Mouse (Mus musculus): ENCODE data around the gene Fam160b1. TPM values are rescaled to one million over a fixed set of nuclear protein-coding genes. Genes with fewer than 3 reads are reported as not detected.
A peak's percentile ranks its signal among the peaks of the same experiment; 100 is the strongest.

The Fam160b1 gene
- polyA plus RNA-seq, 1 experiment = 14.4 TPM

DNA sequence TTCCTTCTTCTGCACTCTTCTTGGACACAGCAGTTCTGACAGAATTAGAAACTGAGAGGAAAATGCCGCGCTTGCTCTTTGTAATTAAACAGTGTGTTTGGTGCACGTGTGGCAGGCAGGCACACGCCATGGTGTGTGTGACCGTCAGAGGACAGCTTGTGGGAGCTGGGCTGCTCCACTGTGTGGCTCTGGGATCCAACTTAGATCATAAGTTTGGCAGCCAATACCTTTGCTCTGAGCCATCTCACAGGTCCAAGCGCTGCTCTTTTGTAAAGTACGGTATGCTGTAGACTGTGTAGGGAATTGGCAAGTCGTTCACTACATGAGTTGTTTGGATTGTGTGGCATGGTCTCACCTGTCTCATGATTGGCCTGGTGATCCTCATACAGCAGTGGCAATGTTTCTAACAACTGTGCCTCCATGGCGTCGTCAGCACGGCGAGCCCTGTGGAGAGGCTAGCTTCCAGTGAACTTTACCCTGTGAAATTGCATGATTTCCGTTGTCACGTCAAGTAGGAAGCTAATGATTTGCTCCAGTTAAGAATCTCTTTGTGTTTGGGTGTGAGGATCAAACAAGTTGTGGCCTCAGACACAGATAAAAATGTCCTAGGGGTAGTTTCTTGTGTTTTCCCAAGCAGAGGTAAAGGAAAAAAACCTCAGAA is 16.7 kb downstream of the Fam160b1 start:
- Histone ChIP-seq H3K4me1 (ENCODE audit: control insufficient read depth, insufficient read depth, low read length) (no peaks in the 10 kb centered on the region), H3K27ac (ENCODE audit: control insufficient read depth, insufficient read depth, low read depth, low read length, poor library complexity) (no peak overlapping the region), H3K4me3 (replicated peaks; ENCODE audit: control insufficient read depth, low read depth, low read length) (no peak overlapping the region)
- no peak for TF ChIP-seq POLR2A (IDR thresholded peaks at IDR 0.05; ENCODE audit: borderline replicate concordance, control insufficient read depth, low read depth, low read length)
- TF ChIP-seq CTCF (IDR thresholded peaks at IDR 0.05; ENCODE audit: control insufficient read depth, insufficient read depth, low read length) = no peak
- WGBS = 95% methylated on average over 14 of the region's 14 CpGs

DNA sequence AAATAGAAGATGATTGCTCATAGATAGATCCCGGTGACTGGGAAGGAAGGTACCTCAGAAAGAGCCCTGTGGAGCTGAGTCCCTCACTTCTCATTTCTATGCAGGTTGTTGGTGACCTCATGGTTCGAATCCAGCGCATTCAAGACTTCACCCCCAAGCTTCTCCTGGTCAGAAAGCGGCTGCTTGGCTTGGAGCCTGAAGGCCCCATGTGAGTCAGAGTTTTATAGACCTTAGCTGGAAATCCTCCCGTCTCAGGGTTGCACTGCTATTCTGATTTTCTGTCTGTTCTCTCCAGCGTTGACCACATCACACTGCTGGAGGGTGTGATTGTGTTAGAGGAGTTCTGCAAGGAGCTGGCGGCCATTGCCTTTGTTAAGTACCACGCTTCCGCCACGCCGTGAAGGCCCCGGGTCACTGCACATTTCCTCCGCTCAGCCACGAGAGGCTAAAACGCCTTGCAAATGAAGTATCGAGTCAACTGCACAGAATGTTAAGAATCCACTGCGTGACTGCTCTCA is 25.8 kb downstream of the Fam160b1 start:
- Histone ChIP-seq H3K27ac (ENCODE audit: control insufficient read depth, insufficient read depth, low read depth, low read length, poor library complexity) (no peak overlapping the region), H3K4me3 (replicated peaks; ENCODE audit: control insufficient read depth, low read depth, low read length) (no peak overlapping the region), H3K4me1 (ENCODE audit: control insufficient read depth, insufficient read depth, low read length) (no peaks in the 10 kb centered on the region)
- TF ChIP-seq CTCF (IDR thresholded peaks at IDR 0.05; ENCODE audit: control insufficient read depth, insufficient read depth, low read length) = no peak
- TF ChIP-seq POLR2A (IDR thresholded peaks at IDR 0.05; ENCODE audit: borderline replicate concordance, control insufficient read depth, low read depth, low read length) = no peak
- 91% methylated on average over 17 of the region's 17 CpGs for WGBS

DNA sequence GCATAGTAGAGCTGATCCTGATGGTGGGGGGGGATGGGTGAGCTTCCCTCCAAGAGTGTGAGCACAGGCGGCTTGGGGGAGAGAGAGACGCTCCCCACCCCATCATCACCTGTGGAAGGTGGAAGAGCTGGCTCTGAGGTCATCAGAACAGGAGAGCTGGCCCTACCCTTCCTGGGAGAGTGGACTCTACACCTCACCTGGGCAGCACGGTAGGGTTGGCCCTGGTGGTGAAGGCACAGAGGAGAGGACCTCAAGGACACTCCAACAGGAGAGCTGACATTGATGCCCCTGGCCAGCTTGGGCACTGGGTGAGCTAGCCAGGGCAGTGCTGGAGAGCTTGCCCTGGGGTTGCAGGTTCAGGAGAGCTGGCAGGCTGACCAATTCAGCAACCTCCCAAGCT is 31.1 kb downstream of the Fam160b1 start:
- TF ChIP-seq CTCF (IDR thresholded peaks at IDR 0.05; ENCODE audit: control insufficient read depth, insufficient read depth, low read length) = no peak
- no peak for TF ChIP-seq POLR2A (IDR thresholded peaks at IDR 0.05; ENCODE audit: borderline replicate concordance, control insufficient read depth, low read depth, low read length)
- H3K4me1 ChIP-seq (ENCODE audit: control insufficient read depth, insufficient read depth, low read length) = no peaks in the 10 kb centered on the region
- no peak overlapping the region for H3K4me3 ChIP-seq (replicated peaks; ENCODE audit: control insufficient read depth, low read depth, low read length)
- WGBS = 85% methylated on average over 3 of the region's 3 CpGs
- H3K27ac ChIP-seq (ENCODE audit: control insufficient read depth, insufficient read depth, low read depth, low read length, poor library complexity) = no peak overlapping the region

DNA sequence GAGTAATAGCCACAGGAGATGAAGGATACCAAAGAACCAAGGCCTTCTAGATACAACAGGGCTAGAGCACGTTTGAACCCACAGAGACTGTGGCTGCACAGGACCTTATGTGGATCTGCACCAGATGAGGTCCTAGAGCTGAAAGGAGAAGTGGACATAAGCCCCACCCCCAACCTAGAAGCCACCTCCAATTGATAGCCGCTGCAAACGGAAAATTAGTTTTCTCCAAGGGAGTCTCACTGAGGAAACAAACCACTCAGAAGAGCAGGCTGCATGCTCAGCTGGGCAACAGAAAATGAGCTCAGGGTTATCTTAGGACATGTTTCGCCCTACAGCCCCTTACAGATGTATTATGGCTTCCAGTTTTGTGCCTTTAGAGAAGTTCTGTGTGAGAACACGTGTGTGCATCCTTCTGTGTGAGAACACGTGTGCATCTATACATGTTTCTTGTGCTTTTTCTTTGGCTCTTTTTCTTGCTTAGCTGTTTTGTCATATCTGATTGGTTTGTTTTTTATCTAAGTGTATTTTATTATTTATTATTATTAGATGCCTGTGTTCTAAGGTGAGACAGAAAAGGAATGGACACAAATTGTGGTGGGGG is 33.0 kb downstream of the Fam160b1 start:
- Histone ChIP-seq H3K4me1 (ENCODE audit: control insufficient read depth, insufficient read depth, low read length) (no peaks in the 10 kb centered on the region), H3K4me3 (replicated peaks; ENCODE audit: control insufficient read depth, low read depth, low read length) (no peak overlapping the region), H3K27ac (ENCODE audit: control insufficient read depth, insufficient read depth, low read depth, low read length, poor library complexity) (no peak overlapping the region)
- TF ChIP-seq POLR2A (IDR thresholded peaks at IDR 0.05; ENCODE audit: borderline replicate concordance, control insufficient read depth, low read depth, low read length) = no peak
- TF ChIP-seq CTCF (IDR thresholded peaks at IDR 0.05; ENCODE audit: control insufficient read depth, insufficient read depth, low read length) = no peak
- WGBS = 19% methylated on average over 6 of the region's 6 CpGs

DNA sequence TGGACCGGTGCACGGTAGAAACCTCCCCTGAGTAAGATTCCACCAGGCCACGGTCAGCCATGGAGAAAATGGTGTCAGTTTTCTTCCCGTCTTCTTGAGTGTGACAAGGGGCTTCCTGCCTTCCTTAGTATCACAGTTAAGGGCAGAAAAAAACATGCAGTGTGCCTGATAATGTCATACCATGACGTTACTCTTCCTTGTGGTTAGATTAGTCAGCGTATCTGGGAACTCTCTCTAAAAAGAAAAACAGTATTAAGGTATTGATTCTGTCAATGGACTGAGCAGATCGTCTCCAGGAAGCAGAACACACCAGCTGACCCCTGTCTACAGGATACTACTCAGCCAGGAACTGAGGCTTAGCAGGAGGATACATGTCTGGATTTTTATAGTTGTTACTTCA is 36.1 kb downstream of the Fam160b1 start:
- Histone ChIP-seq H3K4me3 (replicated peaks; ENCODE audit: control insufficient read depth, low read depth, low read length) (no peak overlapping the region), H3K27ac (ENCODE audit: control insufficient read depth, insufficient read depth, low read depth, low read length, poor library complexity) (no peak overlapping the region), H3K4me1 (ENCODE audit: control insufficient read depth, insufficient read depth, low read length) (no peaks in the 10 kb centered on the region)
- 41% methylated on average over 7 of the region's 7 CpGs for WGBS
- TF ChIP-seq POLR2A (IDR thresholded peaks at IDR 0.05; ENCODE audit: borderline replicate concordance, control insufficient read depth, low read depth, low read length) (no peak), CTCF (IDR thresholded peaks at IDR 0.05; ENCODE audit: control insufficient read depth, insufficient read depth, low read length) (no peak)

DNA sequence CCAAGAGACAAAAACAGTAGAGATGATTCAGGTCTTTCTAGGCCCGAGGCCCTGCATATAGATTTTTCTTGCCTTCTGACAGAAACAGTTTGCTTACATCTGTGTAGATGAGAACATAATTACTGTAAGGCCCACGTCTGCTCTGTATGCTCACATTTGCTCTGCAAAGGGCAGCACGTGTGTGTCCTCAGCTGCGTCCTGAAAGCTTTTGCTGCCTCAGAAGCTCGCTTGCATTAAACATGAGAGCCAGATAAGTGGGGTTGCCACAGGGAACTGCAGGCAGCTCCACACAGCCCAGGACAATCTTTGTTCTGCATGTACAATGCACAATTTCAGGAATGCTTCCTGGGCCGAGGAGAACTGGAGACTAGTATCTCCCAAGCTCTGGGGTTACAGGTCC is 41.9 kb downstream of the Fam160b1 start:
- H3K27ac ChIP-seq (ENCODE audit: control insufficient read depth, insufficient read depth, low read depth, low read length, poor library complexity) = no peak overlapping the region
- no peak overlapping the region for H3K4me3 ChIP-seq (replicated peaks; ENCODE audit: control insufficient read depth, low read depth, low read length)
- no peaks in the 10 kb centered on the region for H3K4me1 ChIP-seq (ENCODE audit: control insufficient read depth, insufficient read depth, low read length)
- WGBS = 79% methylated on average over 6 of the region's 6 CpGs
- TF ChIP-seq CTCF (IDR thresholded peaks at IDR 0.05; ENCODE audit: control insufficient read depth, insufficient read depth, low read length) = no peak
- no peak for TF ChIP-seq POLR2A (IDR thresholded peaks at IDR 0.05; ENCODE audit: borderline replicate concordance, control insufficient read depth, low read depth, low read length)

DNA sequence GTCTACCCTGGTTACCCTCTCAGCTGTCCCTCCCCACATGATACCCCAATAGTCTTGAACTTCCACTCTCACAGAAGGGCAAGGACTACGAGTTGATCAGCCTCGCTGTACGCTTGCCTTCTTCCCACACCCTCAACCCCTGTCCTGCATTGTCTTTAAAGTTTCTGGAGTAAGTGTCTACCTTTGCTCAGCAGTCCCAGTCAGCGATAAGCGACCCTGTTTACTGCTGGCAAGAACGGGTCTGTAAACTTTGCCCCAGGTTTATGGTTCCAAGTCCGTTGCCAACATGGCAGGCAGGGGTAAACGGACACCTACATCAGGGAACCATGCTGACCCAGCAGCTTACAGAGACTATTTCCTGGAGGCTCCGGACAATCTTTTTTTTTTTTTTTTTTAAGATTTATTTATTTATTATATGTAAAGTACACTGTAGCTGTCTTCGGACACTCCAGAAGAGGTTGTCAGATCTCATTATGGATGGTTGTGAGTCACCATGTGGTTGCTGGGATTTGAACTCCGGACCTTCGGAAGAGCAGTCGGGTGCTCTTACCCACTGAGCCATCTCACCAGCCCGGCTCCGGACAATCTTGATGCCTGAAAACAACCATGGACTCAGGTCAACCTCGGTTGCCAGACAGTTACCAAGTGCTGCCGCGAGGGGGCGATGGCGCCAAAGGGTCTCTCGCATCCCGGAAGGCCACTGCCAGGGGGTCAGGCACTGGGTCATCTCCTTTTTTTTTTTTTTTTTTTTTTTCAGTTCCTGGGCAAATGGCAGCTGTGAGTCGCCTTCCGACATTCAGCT is 43.4 kb downstream of the Fam160b1 start:
- H3K27ac ChIP-seq (ENCODE audit: control insufficient read depth, insufficient read depth, low read depth, low read length, poor library complexity) = no peak overlapping the region
- WGBS = 25% methylated on average over 24 of the region's 24 CpGs
- peak; percentile 86 for TF ChIP-seq CTCF (IDR thresholded peaks at IDR 0.05; ENCODE audit: control insufficient read depth, insufficient read depth, low read length)
- TF ChIP-seq POLR2A (IDR thresholded peaks at IDR 0.05; ENCODE audit: borderline replicate concordance, control insufficient read depth, low read depth, low read length) = no peak
- no peaks in the 10 kb centered on the region for H3K4me1 ChIP-seq (ENCODE audit: control insufficient read depth, insufficient read depth, low read length)
- no peak overlapping the region for H3K4me3 ChIP-seq (replicated peaks; ENCODE audit: control insufficient read depth, low read depth, low read length)

DNA sequence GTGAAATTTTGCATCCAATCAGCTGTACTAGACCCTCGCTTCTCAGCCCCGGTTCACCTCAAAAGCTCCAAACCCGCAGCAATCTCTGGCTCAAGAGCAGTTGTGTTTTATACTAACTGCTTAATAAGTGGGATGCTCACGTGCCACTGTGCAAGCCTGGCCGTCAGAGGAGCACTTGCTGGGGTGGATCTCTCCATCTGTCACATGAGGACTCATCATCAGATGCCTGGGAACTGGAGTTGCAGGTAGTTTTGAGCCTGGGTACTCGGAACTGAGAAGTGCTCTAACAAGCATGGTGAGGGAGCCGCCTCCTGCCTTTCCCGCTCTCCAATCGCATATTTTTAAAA is 44.0 kb downstream of the Fam160b1 start:
- 40% methylated on average over 9 of the region's 9 CpGs for WGBS
- Histone ChIP-seq H3K27ac (ENCODE audit: control insufficient read depth, insufficient read depth, low read depth, low read length, poor library complexity) (no peak overlapping the region), H3K4me1 (ENCODE audit: control insufficient read depth, insufficient read depth, low read length) (no peaks in the 10 kb centered on the region), H3K4me3 (replicated peaks; ENCODE audit: control insufficient read depth, low read depth, low read length) (no peak overlapping the region)
- TF ChIP-seq CTCF (IDR thresholded peaks at IDR 0.05; ENCODE audit: control insufficient read depth, insufficient read depth, low read length) (no peak), POLR2A (IDR thresholded peaks at IDR 0.05; ENCODE audit: borderline replicate concordance, control insufficient read depth, low read depth, low read length) (no peak)
